14 mouse cellular contexts compared by ENCODE assay signal in genomic region chr7:67608348-67609024, GRCm38 (mm10). TPM values are rescaled to one million over a fixed set of nuclear protein-coding genes. Genes with fewer than 3 reads are reported as not detected.
DNase-seq lines count a peak whose midpoint lies in the region; ATAC-seq and TF ChIP-seq lines count a peak whose summit lies in the region.
"Had no signal": no experiment of that assay in that cellular context is flagged by ENCODE, and none has a peak within 500 bp of the region (broad histone marks: within the 10 kb centered on the region; RNA-seq: fewer than 3 reads in every experiment).

No protein-coding gene starts in this region.

- 23% methylated on average over 4 of the region's 4 CpGs for WGBS in forebrain, embryonic 13.5 days
- 29% methylated on average over 4 of the region's 4 CpGs for WGBS in forebrain, embryonic 10.5 days
- WGBS in heart, postnatal 0 days = 74% methylated on average over 4 of the region's 4 CpGs
- 37% methylated on average over 4 of the region's 4 CpGs for WGBS in midbrain, embryonic 14.5 days
- 29% methylated on average over 4 of the region's 4 CpGs for WGBS in midbrain, embryonic 13.5 days
- 47% methylated on average over 4 of the region's 4 CpGs for WGBS in midbrain, postnatal 0 days

- no peak for TF ChIP-seq CTCF in heart, postnatal 0 days (IDR thresholded peaks at IDR 0.05; ENCODE audit: low read depth)
- TF ChIP-seq CTCF in midbrain, postnatal 0 days (IDR thresholded peaks at IDR 0.05) = no peak

- TF ChIP-seq EP300 in heart, postnatal 0 days (IDR thresholded peaks at IDR 0.05; ENCODE audit: low read depth) = no peak

- H3K4me2 ChIP-seq in forebrain, embryonic 13.5 days = peak overlapping the region; percentile 14; the same call in 1 of the 2 replicates
- no peak overlapping the region for H3K4me2 ChIP-seq in heart, postnatal 0 days (ENCODE audit: low read depth, low read length)
- no peak overlapping the region for H3K4me2 ChIP-seq in midbrain, embryonic 14.5 days (ENCODE audit: low read length)
- H3K4me2 ChIP-seq in midbrain, embryonic 13.5 days (replicated peaks) = no peak overlapping the region; the same call in 1 of the 2 replicates
- no peak overlapping the region for H3K4me2 ChIP-seq in midbrain, postnatal 0 days (ENCODE audit: low read depth, low read length, poor library complexity, severe bottlenecking)
- H3K4me2 ChIP-seq: forebrain, embryonic 15.5 days had no signal

- peak overlapping the region; percentile 5; the same call in 1 of the 2 replicates for H3K9ac ChIP-seq in forebrain, embryonic 13.5 days
- no peak overlapping the region for H3K9ac ChIP-seq in heart, postnatal 0 days (replicated peaks; ENCODE audit: low read depth, low read length)
- H3K9ac ChIP-seq in midbrain, embryonic 14.5 days (replicated peaks; ENCODE audit: low read length) = no peak overlapping the region
- H3K9ac ChIP-seq in midbrain, embryonic 13.5 days (replicated peaks) = no peak overlapping the region
- no peak overlapping the region for H3K9ac ChIP-seq in midbrain, postnatal 0 days (replicated peaks; ENCODE audit: low read length, poor library complexity, severe bottlenecking)
- H3K9ac ChIP-seq: forebrain, embryonic 15.5 days had no signal

- no peaks in the 10 kb centered on the region for H3K36me3 ChIP-seq in forebrain, embryonic 13.5 days (ENCODE audit: poor library complexity, severe bottlenecking)
- no peaks in the 10 kb centered on the region for H3K36me3 ChIP-seq in forebrain, embryonic 10.5 days (replicated peaks)
- H3K36me3 ChIP-seq in heart, postnatal 0 days (replicated peaks; ENCODE audit: control insufficient read depth, insufficient read depth, low read length) = no peaks in the 10 kb centered on the region
- H3K36me3 ChIP-seq in midbrain, embryonic 14.5 days (ENCODE audit: control insufficient read depth, insufficient read depth, low read length) = no peaks in the 10 kb centered on the region
- H3K36me3 ChIP-seq in midbrain, embryonic 13.5 days = no peaks in the 10 kb centered on the region
- H3K36me3 ChIP-seq in midbrain, postnatal 0 days (ENCODE audit: insufficient read depth, low read length) = no peaks in the 10 kb centered on the region
- H3K36me3 ChIP-seq: forebrain, embryonic 15.5 days had no signal

- H3K4me3 ChIP-seq in forebrain, embryonic 13.5 days = no peak overlapping the region
- H3K4me3 ChIP-seq in forebrain, embryonic 10.5 days = no peak overlapping the region
- H3K4me3 ChIP-seq in heart, postnatal 0 days (ENCODE audit: low read depth, low read length) = no peak overlapping the region
- H3K4me3 ChIP-seq in midbrain, embryonic 14.5 days (replicated peaks; ENCODE audit: low read depth, low read length) = no peak overlapping the region
- H3K4me3 ChIP-seq in midbrain, embryonic 13.5 days (replicated peaks) = no peak overlapping the region
- no peak overlapping the region for H3K4me3 ChIP-seq in midbrain, postnatal 0 days (ENCODE audit: low read depth, low read length)
- H3K4me3 ChIP-seq: forebrain, embryonic 15.5 days had no signal

- no peaks in the 10 kb centered on the region for H3K9me3 ChIP-seq in forebrain, embryonic 13.5 days (replicated peaks)
- H3K9me3 ChIP-seq in forebrain, embryonic 10.5 days = no peaks in the 10 kb centered on the region
- no peaks in the 10 kb centered on the region for H3K9me3 ChIP-seq in heart, postnatal 0 days (replicated peaks; ENCODE audit: control insufficient read depth, low read length)
- no peaks in the 10 kb centered on the region for H3K9me3 ChIP-seq in midbrain, embryonic 14.5 days (ENCODE audit: control insufficient read depth, low read length)
- H3K9me3 ChIP-seq in midbrain, embryonic 13.5 days = no peaks in the 10 kb centered on the region
- H3K9me3 ChIP-seq in midbrain, postnatal 0 days (ENCODE audit: low read length) = no peaks in the 10 kb centered on the region
- H3K9me3 ChIP-seq: forebrain, embryonic 15.5 days had no signal

- H3K27ac ChIP-seq in forebrain, embryonic 13.5 days = peak overlapping the region; percentile 35; the same call in 1 of the 2 replicates
- H3K27ac ChIP-seq in forebrain, embryonic 10.5 days = no peak overlapping the region; the same call in 1 of the 2 replicates
- H3K27ac ChIP-seq in heart, postnatal 0 days (ENCODE audit: low read depth) = 0 out of 2 replicates have a peak overlapping the region, but pooled peaks have one; percentile 39
- peak overlapping the region; percentile 16; the same call in 1 of the 2 replicates for H3K27ac ChIP-seq in midbrain, embryonic 14.5 days (replicated peaks; ENCODE audit: low read depth, low read length)
- H3K27ac ChIP-seq in midbrain, embryonic 13.5 days = no peak overlapping the region
- no peak overlapping the region for H3K27ac ChIP-seq in midbrain, postnatal 0 days (ENCODE audit: low read depth, low read length)
- H3K27ac ChIP-seq: forebrain, embryonic 15.5 days had no signal

- no peak for DNase-seq in forebrain, embryonic 10.5 days (ENCODE audit: extremely low spot score, low spot score)
- no peak for DNase-seq in heart, postnatal 0 days (ENCODE audit: low spot score)
- no peak for DNase-seq in heart, adult 8-10 months (ENCODE audit: low spot score)
- DNase-seq in midbrain, embryonic 14.5 days = no peak
- peak; percentile 15 for DNase-seq in midbrain, postnatal 0 days (ENCODE audit: low spot score)
- no peak for DNase-seq in B cell, adult 2 months
- DNase-seq: adrenal gland, adult 2 months; cerebellum, adult 9-11 months; kidney, postnatal 14 days; right cerebral cortex, postnatal 25 days; thymus, adult 2 months had no signal

- peaks cover 11% of the 10 kb centered on the region; the same call in 1 of the 2 replicates for H3K27me3 ChIP-seq in forebrain, embryonic 13.5 days
- peaks cover 9% of the 10 kb centered on the region; the same call in 1 of the 2 replicates for H3K27me3 ChIP-seq in forebrain, embryonic 10.5 days (ENCODE audit: poor library complexity, severe bottlenecking)
- H3K27me3 ChIP-seq in heart, postnatal 0 days (ENCODE audit: control insufficient read depth, insufficient read depth, low read length) = no peaks in the 10 kb centered on the region
- no peaks in the 10 kb centered on the region for H3K27me3 ChIP-seq in midbrain, embryonic 14.5 days (ENCODE audit: control insufficient read depth, insufficient read depth, low read length)
- no peaks in the 10 kb centered on the region for H3K27me3 ChIP-seq in midbrain, embryonic 13.5 days
- H3K27me3 ChIP-seq in midbrain, postnatal 0 days (ENCODE audit: insufficient read depth, low read length) = no peaks in the 10 kb centered on the region
- H3K27me3 ChIP-seq: forebrain, embryonic 15.5 days had no signal

- 0 out of 2 replicates have a peak, but pooled peaks have one; percentile 41 for ATAC-seq in forebrain, embryonic 13.5 days
- no peak for ATAC-seq in heart, postnatal 0 days (ENCODE audit: insufficient read depth, low read depth)
- ATAC-seq in midbrain, embryonic 14.5 days (ENCODE audit: low FRiP score, low TSS enrichment) = no peak
- no peak for ATAC-seq in midbrain, embryonic 13.5 days
- no peak for ATAC-seq in midbrain, postnatal 0 days (ENCODE audit: low FRiP score)

- H3K4me1 ChIP-seq in forebrain, embryonic 13.5 days = peaks cover 21% of the 10 kb centered on the region
- peaks cover 31% of the 10 kb centered on the region for H3K4me1 ChIP-seq in forebrain, embryonic 10.5 days
- H3K4me1 ChIP-seq in heart, postnatal 0 days (ENCODE audit: control insufficient read depth, insufficient read depth) = peaks cover 8% of the 10 kb centered on the region; the same call in 1 of the 2 replicates
- peaks cover 5% of the 10 kb centered on the region for H3K4me1 ChIP-seq in midbrain, embryonic 14.5 days (ENCODE audit: control insufficient read depth, insufficient read depth, low read length)
- peaks cover 22% of the 10 kb centered on the region for H3K4me1 ChIP-seq in midbrain, embryonic 13.5 days (replicated peaks)
- H3K4me1 ChIP-seq in midbrain, postnatal 0 days (ENCODE audit: insufficient read depth, low read length) = no peaks in the 10 kb centered on the region

RNA-seq across cellular contexts. Expression of gene Lrrc28, which starts 36.6 kb away (rescaled TPM):
- polyA plus RNA-seq in forebrain, embryonic 13.5 days (2015; fragmentation: Nextera tagmentation; extraction: Ambion mirVana) = 28.1 and 31.1 TPM in 2 replicates
- 16.0 and 16.7 TPM in 2 replicates for polyA plus RNA-seq in forebrain, embryonic 10.5 days (2016; fragmentation: Nextera tagmentation; extraction: Ambion mirVana)
- 24.4 and 71.6 TPM in 2 replicates for total RNA-seq in heart, postnatal 0 days (2014; rRNA removed; ENCODE audit: low replicate concordance)
- 14.3 and 15.2 TPM in 2 replicates for polyA plus RNA-seq in heart, postnatal 0 days (2015; fragmentation: Nextera tagmentation; extraction: Ambion mirVana)
- total RNA-seq in heart, adult 8-10 months (2022) = 10 to 100 TPM; 13.5 to 19.6 (median 17.2) TPM
- polyA plus RNA-seq in midbrain, embryonic 14.5 days (2014; fragmentation: Nextera tagmentation; extraction: Ambion mirVana) = 27.7 and 39.7 TPM in 2 replicates
- 33.3 and 34.4 TPM in 2 replicates for polyA plus RNA-seq in midbrain, embryonic 13.5 days (2015; fragmentation: Nextera tagmentation; extraction: Ambion mirVana)
- 61.4 and 69.0 TPM in 2 replicates for total RNA-seq in midbrain, postnatal 0 days (2014; rRNA removed)
- polyA plus RNA-seq in midbrain, postnatal 0 days (2015; fragmentation: Nextera tagmentation; extraction: Ambion mirVana) = 22.4 and 25.8 TPM in 2 replicates

RNA-seq across cellular contexts. Expression of gene Ttc23, which starts 38.7 kb away (rescaled TPM):
- polyA plus RNA-seq in forebrain, embryonic 13.5 days (2015; fragmentation: Nextera tagmentation; extraction: Ambion mirVana) = 18.7 and 21.5 TPM in 2 replicates
- 33.9 and 36.0 TPM in 2 replicates for polyA plus RNA-seq in forebrain, embryonic 10.5 days (2016; fragmentation: Nextera tagmentation; extraction: Ambion mirVana)
- total RNA-seq in heart, postnatal 0 days (2014; rRNA removed; ENCODE audit: low replicate concordance) = 15.5 and 16.4 TPM in 2 replicates
- polyA plus RNA-seq in heart, postnatal 0 days (2015; fragmentation: Nextera tagmentation; extraction: Ambion mirVana) = 12.7 TPM in 2 replicates
- 10 to 100 TPM; 16.2 to 18.6 (median 17.4) TPM for total RNA-seq in heart, adult 8-10 months (2022)
- 5.7 and 12.8 TPM in 2 replicates for polyA plus RNA-seq in midbrain, embryonic 14.5 days (2014; fragmentation: Nextera tagmentation; extraction: Ambion mirVana)
- 13.3 and 16.6 TPM in 2 replicates for polyA plus RNA-seq in midbrain, embryonic 13.5 days (2015; fragmentation: Nextera tagmentation; extraction: Ambion mirVana)
- total RNA-seq in midbrain, postnatal 0 days (2014; rRNA removed) = 5.9 and 6.7 TPM in 2 replicates
- 4.6 and 5.6 TPM in 2 replicates for polyA plus RNA-seq in midbrain, postnatal 0 days (2015; fragmentation: Nextera tagmentation; extraction: Ambion mirVana)

Comparison
In these comparisons a context has a peak if more than half of its experiments do, and no peak if none do; other contexts are left out.
1. H3K27ac ChIP-seq: peak in forebrain, embryonic 13.5 days (single experiment), heart, postnatal 0 days (single experiment) and midbrain, embryonic 14.5 days (single experiment); none in forebrain, embryonic 10.5 days (single experiment), midbrain, embryonic 13.5 days (single experiment) and midbrain, postnatal 0 days (single experiment).